Mouse (Mus musculus) intestine, embryonic 15.5 days (tissue): ENCODE data around the gene Pnpla5. TPM values are rescaled to one million over a fixed set of nuclear protein-coding genes. Genes with fewer than 3 reads are reported as not detected.

Experiments
- ATAC-seq: fragments of 200-750 bp; cut with Nextera tagmentation; 2 replicates; pipeline ENCODE4 v1.8.0; 2017; ENCODE audit warnings: moderate TSS enrichment, moderate library complexity
- H3K27ac ChIP-seq: fragments of 300-500 bp; sonication (generic); 2 replicates; pipeline ENCODE4 v1.5.1; 2015; ENCODE audit warnings: mild to moderate bottlenecking, inconsistent platforms
- H3K27me3 ChIP-seq: fragments of 300-500 bp; sonication (generic); replicated peaks from 2 replicates; pipeline ENCODE4 v1.6.1; 2015; ENCODE audit warnings: inconsistent platforms
- H3K36me3 ChIP-seq: fragments of 300-500 bp; sonication (generic); 2 replicates; pipeline ENCODE4 v1.6.1; 2015; ENCODE audit warnings: inconsistent platforms
- H3K4me1 ChIP-seq: fragments of 300-500 bp; sonication (generic); replicated peaks from 2 replicates; pipeline ENCODE4 v1.6.1; 2015; ENCODE audit warnings: inconsistent platforms
- H3K4me2 ChIP-seq: fragments of 300-500 bp; sonication (generic); replicated peaks from 2 replicates; pipeline ENCODE4 v1.6.1; 2015; ENCODE audit warnings: mild to moderate bottlenecking, inconsistent platforms
- H3K4me3 ChIP-seq: fragments of 300-500 bp; sonication (generic); replicated peaks from 2 replicates; pipeline ENCODE4 v1.5.1; 2015; ENCODE audit warnings: inconsistent platforms
- H3K9ac ChIP-seq: fragments of 300-500 bp; sonication (generic); 2 replicates; pipeline ENCODE4 v1.6.1; 2015; ENCODE audit warnings: inconsistent platforms
- H3K9me3 ChIP-seq: fragments of 300-500 bp; sonication (generic); 2 replicates; pipeline ENCODE4 v1.6.1; 2016; ENCODE audit warnings: inconsistent platforms
- WGBS: fragments of 180-500 bp; shearing (Covaris S2); methylation state at CpG from one replicate; pipeline ENCODE4 v1.1.7; 2015; 5-methylcytosine and 5-hydroxymethylcytosine counted together
- polyA plus RNA-seq: library from polyadenylated mRNA; unstranded; fragments of >200 nt; fragmentation: Nextera tagmentation; extraction: Ambion mirVana; gene quantifications from 2 replicates; pipeline ENCODE4 v1.2.1, GENCODE M21; 2015

Pnpla5 gene
- polyA plus RNA-seq, 1 experiment from 2014 or later, result not detected

DNA sequence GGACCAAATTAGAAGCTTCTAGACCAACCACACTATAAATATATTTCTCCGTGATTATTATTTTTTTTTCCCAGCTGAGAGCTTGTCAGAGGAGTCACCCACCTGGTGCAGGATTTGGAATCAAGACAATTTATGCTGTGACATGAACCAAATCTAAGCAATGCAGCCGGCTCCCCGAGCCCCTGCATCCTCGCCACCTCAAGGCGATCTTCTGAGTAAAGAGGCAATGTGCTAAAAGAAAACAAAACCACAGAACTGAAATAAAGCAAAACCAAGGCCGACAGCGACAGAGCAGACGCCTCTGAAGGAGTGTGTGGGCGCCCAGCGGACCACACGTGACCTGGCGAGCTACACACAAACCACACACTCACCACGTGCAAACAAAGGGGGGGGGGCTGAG is 44.3 kb downstream of the Pnpla5 start:
- no peak overlapping the region for H3K4me2 ChIP-seq
- WGBS, result 79% methylated on average over 13 of the region's 13 CpGs
- H3K36me3 ChIP-seq, result no peaks in the 10 kb centered on the region
- no peak overlapping the region for H3K9ac ChIP-seq
- H3K9me3 ChIP-seq, result no peaks in the 10 kb centered on the region
- peaks cover 11% of the 10 kb centered on the region for H3K27me3 ChIP-seq
- H3K4me3 ChIP-seq, result no peak overlapping the region
- ATAC-seq, result no peak
- no peaks in the 10 kb centered on the region for H3K4me1 ChIP-seq
- H3K27ac ChIP-seq, result no peak overlapping the region

GRCm38 (mm10) chr15:84077151-84077550 is 45.8 kb downstream of the Pnpla5 start:
- Histone ChIP-seq H3K27me3 (peaks cover 11% of the 10 kb centered on the region), H3K4me2 (no peak overlapping the region), H3K9me3 (no peaks in the 10 kb centered on the region), H3K36me3 (no peaks in the 10 kb centered on the region), H3K4me3 (no peak overlapping the region), H3K27ac (no peak overlapping the region), H3K4me1 (no peaks in the 10 kb centered on the region), H3K9ac (no peak overlapping the region)
- WGBS, result 63% methylated on average over 17 of the region's 17 CpGs
- no peak for ATAC-seq

DNA sequence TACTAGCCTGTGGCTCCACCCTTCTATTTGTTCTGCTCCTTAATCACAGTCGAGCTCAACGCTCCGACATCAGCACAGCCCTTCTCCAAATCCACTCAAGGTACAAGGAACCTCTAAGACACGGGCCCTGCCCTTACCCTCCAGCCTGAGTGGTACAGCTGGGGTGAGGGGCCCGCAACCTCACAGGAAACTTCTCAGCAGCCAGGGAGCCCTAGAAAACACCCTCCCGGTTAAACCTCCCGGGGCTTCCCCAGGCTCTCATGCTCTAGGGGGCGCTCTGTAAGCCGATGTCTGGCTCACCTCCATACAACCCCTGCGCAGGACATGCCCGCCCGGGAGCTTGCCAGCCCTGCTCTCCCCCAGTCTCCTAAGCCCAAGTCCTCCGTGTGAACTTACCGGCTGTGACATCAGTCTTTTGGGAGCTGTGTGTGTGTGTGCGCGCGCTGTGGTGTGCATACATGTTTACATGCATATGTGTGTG is 48.2 kb downstream of the Pnpla5 start:
- WGBS, result 18% methylated on average over 17 of the region's 17 CpGs
- Histone ChIP-seq H3K9me3 (no peaks in the 10 kb centered on the region), H3K27ac (no peak overlapping the region), H3K27me3 (peaks cover 30% of the 10 kb centered on the region), H3K4me1 (0 out of 2 replicates have a peak, but pooled peaks cover 4% of the 10 kb centered on the region), H3K4me2 (peak overlapping the region; percentile 21; the same call in 1 of the 2 replicates), H3K4me3 (no peak overlapping the region), H3K9ac (no peak overlapping the region), H3K36me3 (no peaks in the 10 kb centered on the region)
- ATAC-seq, result no peak

DNA sequence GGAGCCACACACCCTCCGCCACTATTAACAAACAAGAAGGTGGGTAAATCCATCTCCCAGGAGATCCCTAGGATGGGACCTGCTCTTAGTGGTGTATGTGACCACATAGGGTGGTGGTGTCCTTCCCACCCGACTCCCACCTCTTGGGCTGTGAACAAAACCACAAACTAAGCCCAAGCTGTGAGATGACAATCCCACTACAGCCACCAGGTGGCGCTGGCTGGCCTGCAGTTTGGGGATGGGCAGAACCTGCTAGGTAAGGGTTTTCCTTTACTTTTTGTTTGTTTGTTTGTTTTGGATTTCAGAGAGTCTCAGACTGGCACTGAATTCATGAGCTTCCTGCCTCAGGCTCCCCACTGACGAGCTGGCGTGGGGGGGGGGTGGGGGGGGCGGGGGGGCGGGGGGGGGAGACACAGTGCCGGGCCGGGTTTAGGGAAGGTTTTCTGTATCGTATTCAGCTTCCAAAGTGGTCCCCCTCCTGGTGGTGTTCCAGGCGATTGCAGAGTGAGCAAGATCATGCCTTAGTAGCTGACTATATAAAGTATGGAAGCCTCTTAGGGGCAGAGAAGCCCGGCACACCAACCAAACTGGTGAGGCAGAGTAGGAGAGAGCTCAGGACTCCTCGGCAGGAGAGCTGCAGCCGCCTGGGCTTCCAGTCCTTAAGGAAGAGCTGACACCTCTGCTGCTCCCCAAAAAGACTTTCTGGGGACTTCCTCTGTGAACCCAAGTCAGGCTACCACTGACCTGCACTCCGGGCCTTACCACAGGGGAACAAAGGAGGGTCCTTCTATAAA is 48.9 kb downstream of the Pnpla5 start:
- no peak for ATAC-seq
- H3K9ac ChIP-seq, result no peak overlapping the region
- WGBS, result 10% methylated on average over 14 of the region's 15 CpGs
- H3K4me2 ChIP-seq, result peak overlapping the region; percentile 21; the same call in 1 of the 2 replicates
- H3K9me3 ChIP-seq, result no peaks in the 10 kb centered on the region
- peaks cover 32% of the 10 kb centered on the region for H3K27me3 ChIP-seq
- H3K4me3 ChIP-seq, result no peak overlapping the region
- H3K27ac ChIP-seq, result no peak overlapping the region
- H3K36me3 ChIP-seq, result no peaks in the 10 kb centered on the region
- 0 out of 2 replicates have a peak, but pooled peaks cover 4% of the 10 kb centered on the region for H3K4me1 ChIP-seq

- H3K27ac ChIP-seq, result no peak overlapping the region
- no peak overlapping the region for H3K4me2 ChIP-seq
- no peak overlapping the region for H3K9ac ChIP-seq
- H3K36me3 ChIP-seq, result no peaks in the 10 kb centered on the region
- H3K4me1 ChIP-seq, result 0 out of 2 replicates have a peak, but pooled peaks cover 4% of the 10 kb centered on the region
- ATAC-seq, result no peak
- WGBS, result 24% methylated on average over 8 of the region's 8 CpGs
- H3K9me3 ChIP-seq, result no peaks in the 10 kb centered on the region
- H3K4me3 ChIP-seq, result no peak overlapping the region
- peaks cover 41% of the 10 kb centered on the region for H3K27me3 ChIP-seq
These were observed 49.9 kb downstream of the Pnpla5 start for GRCm38 (mm10) chr15:84073058-84073457.

- H3K36me3 ChIP-seq, result no peaks in the 10 kb centered on the region
- H3K4me1 ChIP-seq, result 0 out of 2 replicates have a peak, but pooled peaks cover 4% of the 10 kb centered on the region
- H3K9ac ChIP-seq, result no peak overlapping the region
- ATAC-seq, result no peak
- no peak overlapping the region for H3K4me3 ChIP-seq
- H3K9me3 ChIP-seq, result no peaks in the 10 kb centered on the region
- H3K4me2 ChIP-seq, result no peak overlapping the region
- H3K27me3 ChIP-seq, result peaks cover 45% of the 10 kb centered on the region
- H3K27ac ChIP-seq, result no peak overlapping the region
- WGBS, result 35% methylated on average over 7 of the region's 7 CpGs
These were observed 50.7 kb downstream of the Pnpla5 start for GRCm38 (mm10) chr15:84072226-84072625.

- Histone ChIP-seq H3K36me3 (no peaks in the 10 kb centered on the region), H3K4me1 (0 out of 2 replicates have a peak, but pooled peaks cover 5% of the 10 kb centered on the region), H3K9ac (no peak overlapping the region), H3K4me3 (no peak overlapping the region), H3K4me2 (peak overlapping the region; percentile 26), H3K27me3 (peaks cover 48% of the 10 kb centered on the region), H3K27ac (no peak overlapping the region), H3K9me3 (0 out of 2 replicates have a peak, but pooled peaks cover 3% of the 10 kb centered on the region)
- 3% methylated on average over 13 of the region's 13 CpGs for WGBS
- no peak for ATAC-seq
These were observed 52.8 kb downstream of the Pnpla5 start for GRCm38 (mm10) chr15:84070116-84070676.

DNA sequence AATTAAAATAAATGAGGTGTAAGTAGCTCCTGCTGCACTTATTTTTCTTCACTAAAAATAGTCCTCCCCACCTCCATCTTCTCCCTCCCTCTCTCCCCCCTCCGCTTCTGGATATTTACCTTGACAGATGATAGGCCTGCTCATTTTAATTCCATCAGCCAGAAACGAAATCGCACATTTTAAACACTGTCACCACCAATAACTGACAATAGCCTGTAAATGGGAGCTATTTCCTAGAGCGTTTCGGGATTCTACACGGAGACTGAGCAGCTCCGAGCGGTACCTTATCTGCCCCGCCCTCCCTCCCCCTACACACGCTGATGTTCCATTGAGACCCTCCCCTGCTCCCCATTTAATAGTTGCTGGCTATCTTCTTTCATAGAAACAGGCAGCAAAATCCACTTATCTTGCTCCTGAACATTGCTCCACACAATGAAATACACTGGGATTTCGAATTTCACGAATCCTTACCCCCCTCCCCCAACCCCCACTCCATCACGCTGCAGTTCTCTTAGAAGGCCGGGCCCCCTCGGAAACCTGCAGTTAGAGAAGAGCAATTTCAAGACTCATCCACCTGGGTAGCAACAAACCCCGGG is 53.4 kb downstream of the Pnpla5 start:
- Histone ChIP-seq H3K4me3 (no peak overlapping the region), H3K27me3 (peaks cover 48% of the 10 kb centered on the region), H3K9me3 (0 out of 2 replicates have a peak, but pooled peaks cover 3% of the 10 kb centered on the region), H3K9ac (no peak overlapping the region), H3K27ac (no peak overlapping the region), H3K4me1 (0 out of 2 replicates have a peak, but pooled peaks cover 9% of the 10 kb centered on the region), H3K4me2 (peak overlapping the region; percentile 26), H3K36me3 (no peaks in the 10 kb centered on the region)
- whole genome bisulfite sequencing, result 9% methylated on average over 16 of the region's 16 CpGs
- no peak for ATAC-seq

DNA sequence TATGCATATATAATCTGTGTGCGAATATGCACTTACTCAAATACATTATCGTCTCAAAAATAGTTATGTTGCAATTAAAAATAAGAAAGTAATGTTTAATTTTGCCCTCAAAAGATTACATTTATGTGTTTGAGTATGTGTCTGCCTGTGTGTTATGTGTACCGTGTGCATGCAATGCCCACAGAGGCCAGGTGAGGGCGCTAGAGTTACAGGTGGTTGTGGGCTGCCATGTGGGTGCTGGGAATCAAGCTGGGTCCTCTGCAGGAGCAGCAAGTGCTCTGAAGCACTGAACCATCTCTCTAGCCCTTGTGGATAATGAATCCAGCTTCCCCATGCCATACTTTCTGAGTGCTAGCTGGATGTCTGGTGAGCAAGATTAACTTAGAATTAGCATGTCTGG is 57.3 kb downstream of the Pnpla5 start:
- 0 out of 2 replicates have a peak, but pooled peaks cover 3% of the 10 kb centered on the region for H3K9me3 ChIP-seq
- H3K9ac ChIP-seq, result no peak overlapping the region
- H3K4me1 ChIP-seq, result 0 out of 2 replicates have a peak, but pooled peaks cover 9% of the 10 kb centered on the region
- H3K4me3 ChIP-seq, result no peak overlapping the region
- H3K27me3 ChIP-seq, result peaks cover 39% of the 10 kb centered on the region
- no peak overlapping the region for H3K27ac ChIP-seq
- no peak overlapping the region for H3K4me2 ChIP-seq
- no peak for ATAC-seq
- no peaks in the 10 kb centered on the region for H3K36me3 ChIP-seq
- 69% methylated on average over 4 of the region's 4 CpGs for WGBS

DNA sequence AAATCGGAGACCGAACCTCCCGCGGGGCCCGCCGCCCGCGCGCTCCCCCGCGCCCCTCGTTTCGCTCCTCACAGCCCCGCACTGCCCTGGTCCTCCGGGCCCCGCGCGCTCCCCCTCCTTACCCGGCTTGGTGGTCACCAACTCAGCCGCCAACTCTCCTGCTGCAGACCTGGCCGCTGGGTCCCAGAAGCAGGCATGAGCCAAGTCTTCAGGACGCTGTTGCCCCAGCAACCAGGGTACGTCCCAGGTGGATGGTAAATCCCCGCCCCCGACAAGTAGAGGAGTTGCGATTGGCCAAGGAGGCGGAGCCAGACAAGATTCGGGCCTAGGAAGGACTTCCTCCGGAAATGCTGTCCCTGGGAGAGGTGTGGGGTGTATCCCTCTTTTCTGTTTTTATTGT is 57.8 kb downstream of the Pnpla5 start, which contains the start of gene Efcab6:
Gene Efcab6, minus strand, starts transcription at position 240 of the 400 bp plus-strand sequence.
- Histone ChIP-seq H3K4me3 (peak within 1 kb of the TSS; percentile 15), H3K9me3 (0 out of 2 replicates have a peak, but pooled peaks cover 3% of the 10 kb centered on the region), H3K36me3 (no peaks in the 10 kb centered on the region), H3K27ac (no peak within 1 kb of the TSS), H3K4me2 (peak within 1 kb of the TSS; percentile 54), H3K4me1 (0 out of 2 replicates have a peak, but pooled peaks cover 8% of the 10 kb centered on the region), H3K9ac (no peak within 1 kb of the TSS), H3K27me3 (peaks cover 34% of the 10 kb centered on the region)
- no peak for ATAC-seq
- WGBS, result 3% methylated on average over 29 of the region's 29 CpGs
